Mouse (Mus musculus): Measurements from ENCODE around the gene Glt8d1.

DNA sequence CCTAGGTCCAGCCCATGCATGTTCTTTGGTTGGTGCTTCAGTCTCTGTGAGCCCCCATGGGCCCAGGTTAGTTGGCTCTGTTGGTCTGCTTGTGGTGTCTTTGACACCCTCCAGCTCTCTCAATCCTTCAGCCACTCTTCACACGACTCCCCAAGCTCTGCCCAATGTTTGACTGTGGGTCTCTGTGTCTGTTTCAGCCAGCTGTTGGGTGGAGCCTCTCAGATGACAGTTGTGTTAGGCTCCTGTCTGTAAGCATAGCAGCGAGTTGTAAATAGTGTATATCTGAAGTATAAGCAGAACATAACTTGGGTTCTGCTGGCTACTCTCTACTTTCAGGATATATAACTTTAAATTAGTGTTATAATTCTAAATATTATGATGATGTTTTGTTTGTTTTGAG lies 42.7 kb upstream of the Glt8d1 start:
- TF ChIP-seq CTCF (IDR thresholded peaks at IDR 0.05; ENCODE audit: low read depth, low read length) (no peak), EP300 (IDR thresholded peaks at IDR 0.05; ENCODE audit: insufficient read depth, low read depth, low read length) (no peak), POLR2A (IDR thresholded peaks at IDR 0.05; ENCODE audit: insufficient read depth, low read length) (no peak)
